Mouse (Mus musculus) megakaryocyte, embryonic 14.5 days (primary cell): ENCODE measurements around the gene Gm42517. TPM values are rescaled to one million over a fixed set of nuclear protein-coding genes. Genes with fewer than 3 reads are reported as not detected.

Experiments used
- H3K27me3 ChIP-seq: replicated peaks from 2 replicates; pipeline ENCODE3; 2012; ENCODE audit warnings: inconsistent platforms
- H3K36me3 ChIP-seq: replicated peaks from 2 replicates; pipeline ENCODE3; 2012; ENCODE audit warnings: low read length, inconsistent platforms, mixed read lengths
- H3K4me1 ChIP-seq: 2 replicates; pipeline ENCODE4 v1.6.1; 2012; ENCODE audit warnings: inconsistent platforms
- H3K4me3 ChIP-seq: replicated peaks from 2 replicates; pipeline ENCODE3; 2012; ENCODE audit warnings: moderate library complexity, mild to moderate bottlenecking, inconsistent platforms
- H3K9me3 ChIP-seq: 2 replicates; pipeline ENCODE4 v1.6.1; 2012; ENCODE audit warnings: inconsistent platforms
- FLI1 ChIP-seq: IDR thresholded peaks from 2 replicates; pipeline ENCODE4 v1.6.1; 2012; ENCODE audit warnings: low read length, inconsistent platforms, mixed read lengths
- GATA1 ChIP-seq: IDR thresholded peaks from 3 replicates; pipeline ENCODE4 v1.6.1; 2012; ENCODE audit warnings: mixed read lengths, low read length, inconsistent platforms, borderline replicate concordance
- polyA plus RNA-seq: library from polyadenylated mRNA; stranded (reverse); fragments of >175 nt; gene quantifications from 2 replicates; pipeline ENCODE4 v1.2.3, GENCODE M21; 2012; ENCODE audit warnings: low replicate concordance; ENCODE audit not compliant: insufficient read depth

Gm42517 gene
- polyA plus RNA-seq, 1 experiment = 101 TPM

DNA sequence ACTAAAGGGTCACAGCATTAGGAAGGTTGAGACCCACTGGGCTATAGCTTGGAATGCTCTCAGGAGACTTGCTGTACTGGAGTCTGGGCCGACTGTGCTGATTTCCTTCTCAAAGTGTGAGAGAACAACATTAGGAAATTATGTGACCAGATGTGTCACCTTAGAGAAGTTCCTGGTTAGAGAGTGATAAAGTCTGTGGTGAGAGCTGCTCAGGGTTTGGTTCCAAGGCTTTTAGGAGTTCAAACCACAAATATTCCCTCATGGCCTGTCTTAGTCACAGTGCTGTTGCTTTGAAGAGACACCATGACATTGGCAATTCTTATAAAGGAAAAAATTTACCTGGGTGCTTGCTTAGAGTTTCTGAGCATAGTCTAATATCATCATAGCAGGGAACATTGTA, 8.3 kb upstream of the Gm42517 start:
- Histone ChIP-seq H3K27me3 (peaks cover 8% of the 10 kb centered on the region), H3K4me3 (no peak overlapping the region), H3K9me3 (peaks cover 13% of the 10 kb centered on the region; the same call in 1 of the 2 replicates), H3K4me1 (peaks cover 85% of the 10 kb centered on the region), H3K36me3 (peaks cover 53% of the 10 kb centered on the region)
- TF ChIP-seq GATA1 (no peak), FLI1 (no peak)

DNA sequence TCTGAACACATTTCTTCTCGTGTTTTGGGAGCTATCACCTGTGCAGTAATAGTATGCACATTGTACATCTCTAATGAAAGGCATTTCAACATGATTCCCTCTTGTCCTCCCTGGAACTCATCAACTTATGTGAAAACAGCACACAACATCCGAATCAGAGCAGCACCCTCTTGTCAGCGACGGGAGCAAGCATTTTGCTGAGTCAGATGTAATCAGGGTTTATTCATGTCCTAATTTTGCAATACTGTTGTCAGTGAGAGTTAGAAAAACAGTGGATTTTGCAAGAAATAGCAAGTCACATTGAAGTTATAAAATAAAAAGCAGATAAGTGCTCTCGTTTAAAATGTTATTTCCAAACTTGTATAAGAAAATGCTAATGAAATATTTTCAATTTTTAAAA, 6.4 kb upstream of the Gm42517 start:
- no peak overlapping the region for H3K4me3 ChIP-seq
- peaks cover 87% of the 10 kb centered on the region for H3K4me1 ChIP-seq
- H3K36me3 ChIP-seq = peaks cover 44% of the 10 kb centered on the region
- TF ChIP-seq FLI1 = no peak
- TF ChIP-seq GATA1 = no peak
- H3K9me3 ChIP-seq = 0 out of 2 replicates have a peak, but pooled peaks cover 3% of the 10 kb centered on the region
- peaks cover 18% of the 10 kb centered on the region for H3K27me3 ChIP-seq

DNA sequence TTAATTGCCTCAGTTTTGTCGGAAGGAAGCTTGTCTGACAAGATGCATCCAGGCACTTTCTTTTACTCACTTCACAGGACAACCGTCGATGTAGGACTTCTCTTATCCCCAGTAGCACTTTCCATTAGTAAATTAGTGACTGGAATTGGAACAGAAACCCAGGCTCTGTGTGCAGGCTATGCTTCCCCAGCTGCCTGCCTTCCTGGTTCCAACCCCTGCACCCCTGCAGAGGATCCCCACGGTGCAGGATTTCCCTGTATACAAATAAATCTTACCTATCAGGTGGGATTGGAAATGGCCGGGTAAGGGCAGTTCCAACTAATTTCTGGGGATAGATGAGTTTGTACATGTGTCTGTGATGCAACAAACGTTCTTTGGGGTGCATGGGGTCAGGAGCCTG, 2.2 kb upstream of the Gm42517 start:
- no peaks in the 10 kb centered on the region for H3K9me3 ChIP-seq
- no peak for TF ChIP-seq FLI1
- H3K36me3 ChIP-seq = peaks cover 24% of the 10 kb centered on the region
- peak overlapping the region; percentile 94 for H3K4me3 ChIP-seq
- peaks cover 85% of the 10 kb centered on the region for H3K4me1 ChIP-seq
- peaks cover 56% of the 10 kb centered on the region for H3K27me3 ChIP-seq

DNA sequence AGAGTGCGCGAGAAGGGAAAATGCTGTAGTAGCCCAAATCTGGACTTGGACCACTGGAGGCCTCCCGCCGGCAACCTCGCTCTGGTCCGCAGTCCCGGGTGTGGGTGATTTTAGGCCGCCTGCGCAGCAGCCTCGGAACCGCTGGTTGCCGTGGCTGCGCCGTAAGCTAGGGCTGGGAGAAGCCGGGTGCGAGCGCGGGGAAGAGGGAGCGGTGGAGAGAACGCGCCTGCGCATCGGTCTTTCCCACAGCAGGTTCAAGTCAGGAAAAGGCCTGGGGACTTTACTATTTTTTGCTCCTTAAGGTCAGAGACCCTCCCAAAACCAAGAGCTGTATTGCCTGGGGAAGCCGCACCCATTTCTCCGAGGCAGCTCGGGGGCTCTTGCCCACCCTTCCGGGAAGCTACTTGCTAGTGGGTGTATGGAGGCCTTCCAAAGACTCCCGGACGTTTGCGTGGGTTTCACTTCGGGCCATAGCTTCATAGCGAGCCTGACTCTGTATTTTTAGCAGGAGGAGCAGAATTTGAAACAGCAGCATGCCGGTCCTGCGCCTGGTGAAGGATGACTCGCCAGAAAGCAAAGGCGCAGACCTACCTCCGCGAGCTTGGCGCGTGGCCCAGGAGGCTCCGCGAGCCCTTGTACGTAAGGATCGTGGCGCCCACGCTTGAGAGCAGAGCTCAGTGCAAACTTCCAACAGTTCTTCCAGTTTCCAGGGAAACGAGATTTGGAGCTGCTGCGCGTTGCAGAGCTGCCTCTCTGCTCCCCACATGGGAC, 1.3 kb upstream of the Gm42517 start:
- peaks cover 65% of the 10 kb centered on the region for H3K27me3 ChIP-seq
- H3K4me1 ChIP-seq = peaks cover 86% of the 10 kb centered on the region
- no peaks in the 10 kb centered on the region for H3K9me3 ChIP-seq
- H3K36me3 ChIP-seq = peaks cover 24% of the 10 kb centered on the region
- TF ChIP-seq FLI1 = no peak
- no peak for TF ChIP-seq GATA1
- peak overlapping the region; percentile 94 for H3K4me3 ChIP-seq

DNA sequence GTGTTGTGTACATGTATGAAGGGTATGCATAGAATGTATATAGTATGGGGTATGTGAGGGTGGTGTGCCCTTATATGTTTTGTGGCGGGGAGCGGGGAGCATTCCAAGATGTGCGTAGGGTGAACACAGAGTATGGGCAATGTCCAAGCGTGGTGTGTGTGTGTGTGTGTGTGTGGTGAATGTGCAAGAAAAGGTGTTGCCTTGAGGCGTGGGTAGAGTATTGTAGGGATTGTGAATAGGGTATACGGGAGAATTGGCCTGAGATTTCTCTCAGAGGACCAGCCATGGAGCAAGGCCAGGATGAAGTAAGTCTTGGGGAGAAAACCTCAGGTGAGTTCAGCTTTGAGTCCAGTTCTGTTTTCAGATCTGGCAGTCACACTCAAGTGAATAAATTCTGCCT, 724 bp upstream of the Gm42517 start:
- H3K9me3 ChIP-seq = no peaks in the 10 kb centered on the region
- H3K27me3 ChIP-seq = peaks cover 70% of the 10 kb centered on the region
- peak overlapping the region; percentile 94 for H3K4me3 ChIP-seq
- peaks cover 84% of the 10 kb centered on the region for H3K4me1 ChIP-seq
- peaks cover 21% of the 10 kb centered on the region for H3K36me3 ChIP-seq
- TF ChIP-seq FLI1 (no peak), GATA1 (no peak)

DNA sequence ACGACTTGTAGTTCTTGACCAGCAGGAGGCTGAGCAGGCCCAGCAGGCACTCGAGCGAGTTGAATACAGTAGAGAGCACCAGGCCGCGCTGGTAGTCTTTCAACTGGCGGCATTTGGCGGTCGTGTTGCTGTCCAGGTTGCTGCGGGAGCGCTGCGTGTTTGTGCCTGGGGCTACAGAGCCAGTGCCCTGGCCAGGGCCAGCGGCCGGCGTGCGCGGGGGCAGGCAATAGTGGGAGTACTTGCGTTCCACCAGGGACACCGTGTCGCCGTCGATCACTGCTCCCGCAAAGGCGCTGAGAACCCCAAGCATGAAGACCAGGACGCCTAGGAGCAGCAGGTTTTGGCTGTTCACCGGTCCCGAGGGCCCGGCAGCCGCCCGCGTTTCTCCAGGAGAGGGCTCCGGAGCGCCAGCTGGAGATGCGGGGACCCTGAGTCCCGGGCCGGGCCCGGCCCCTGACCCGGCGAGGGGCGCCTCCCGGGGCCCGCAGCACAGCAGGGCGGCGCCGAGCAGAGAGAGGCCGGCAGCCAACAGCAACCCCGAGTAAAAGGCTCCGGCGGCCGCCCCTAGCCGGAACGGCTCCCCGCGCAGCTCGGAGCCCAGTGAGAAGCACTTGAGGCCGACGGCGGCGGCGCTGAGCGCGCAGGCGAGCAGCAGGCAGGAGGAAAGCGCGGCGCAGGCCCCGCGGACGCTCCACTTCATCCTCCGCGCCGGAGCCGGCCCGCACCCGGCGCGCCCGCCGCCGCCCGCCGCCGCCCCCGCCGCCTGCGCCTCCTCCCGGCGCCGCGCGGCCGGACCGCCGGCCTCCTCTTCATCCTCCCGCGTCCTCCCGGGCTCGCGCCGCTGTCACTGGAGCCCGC, 509 bp downstream of the Gm42517 start:
- TF ChIP-seq GATA1 = no peak
- TF ChIP-seq FLI1 = no peak
- H3K4me3 ChIP-seq = peak overlapping the region; percentile 94
- peaks cover 75% of the 10 kb centered on the region for H3K27me3 ChIP-seq
- no peaks in the 10 kb centered on the region for H3K9me3 ChIP-seq
- H3K4me1 ChIP-seq = peaks cover 86% of the 10 kb centered on the region
- peaks cover 14% of the 10 kb centered on the region for H3K36me3 ChIP-seq

DNA sequence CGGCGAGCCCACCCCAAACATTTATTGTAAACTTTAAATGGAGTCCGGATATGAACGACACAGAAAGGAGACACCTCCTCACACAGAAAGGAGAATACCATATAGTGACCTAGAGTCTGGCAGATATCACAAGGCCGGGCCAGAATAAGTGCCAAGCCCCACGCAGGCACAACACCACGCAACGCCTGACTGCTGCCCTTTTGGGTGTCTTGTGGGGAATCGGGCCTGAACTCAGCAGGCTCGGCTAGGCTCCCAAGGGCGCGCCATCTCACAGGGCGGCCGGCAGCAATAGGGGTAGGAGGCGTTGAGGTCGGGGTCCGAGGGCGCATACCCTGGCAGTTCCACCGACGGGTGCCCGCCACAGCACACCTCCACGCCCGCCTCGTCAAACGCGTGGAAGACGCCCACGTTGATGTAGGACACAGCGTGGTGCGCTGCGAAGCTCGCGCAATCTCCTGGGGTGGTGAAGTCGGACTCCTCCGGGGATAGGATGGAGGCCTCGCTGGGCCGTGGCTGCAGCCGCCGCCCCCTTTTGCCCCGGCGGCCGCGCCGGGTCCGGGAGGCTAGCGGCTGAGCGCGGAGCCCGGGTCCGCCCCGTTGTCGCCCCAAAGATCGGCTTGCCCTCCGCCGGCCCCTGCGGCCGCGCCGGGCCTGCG, 1.3 kb downstream of the Gm42517 start:
- H3K4me3 ChIP-seq = peak overlapping the region; percentile 94
- H3K27me3 ChIP-seq = peaks cover 73% of the 10 kb centered on the region
- peaks cover 86% of the 10 kb centered on the region for H3K4me1 ChIP-seq
- H3K9me3 ChIP-seq = no peaks in the 10 kb centered on the region
- TF ChIP-seq GATA1 (no peak), FLI1 (no peak)
- H3K36me3 ChIP-seq = peaks cover 6% of the 10 kb centered on the region

DNA sequence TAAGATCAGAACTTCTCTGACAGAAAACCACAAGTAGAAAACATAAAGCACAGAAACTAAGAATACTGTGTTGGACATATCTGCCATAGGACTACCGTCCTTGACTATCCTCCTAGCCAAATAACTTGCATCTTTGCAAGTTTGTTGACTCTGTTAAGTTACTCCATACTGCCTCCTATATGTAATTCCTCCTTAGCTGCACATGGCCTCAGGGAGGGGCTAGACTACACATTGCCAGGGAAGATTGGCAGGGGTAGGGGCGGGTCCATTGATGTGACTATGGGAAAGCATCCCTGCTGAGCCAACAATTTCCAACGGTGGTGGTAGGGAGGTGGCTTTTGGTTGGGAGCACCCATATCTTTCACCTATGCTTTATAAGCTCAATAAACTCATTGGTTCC, 5.4 kb downstream of the Gm42517 start:
- Histone ChIP-seq H3K9me3 (peaks cover 4% of the 10 kb centered on the region; the same call in 1 of the 2 replicates), H3K27me3 (peaks cover 40% of the 10 kb centered on the region), H3K4me1 (peaks cover 83% of the 10 kb centered on the region), H3K36me3 (peaks cover 5% of the 10 kb centered on the region), H3K4me3 (no peak overlapping the region)
- no peak for TF ChIP-seq FLI1
- TF ChIP-seq GATA1 = no peak

DNA sequence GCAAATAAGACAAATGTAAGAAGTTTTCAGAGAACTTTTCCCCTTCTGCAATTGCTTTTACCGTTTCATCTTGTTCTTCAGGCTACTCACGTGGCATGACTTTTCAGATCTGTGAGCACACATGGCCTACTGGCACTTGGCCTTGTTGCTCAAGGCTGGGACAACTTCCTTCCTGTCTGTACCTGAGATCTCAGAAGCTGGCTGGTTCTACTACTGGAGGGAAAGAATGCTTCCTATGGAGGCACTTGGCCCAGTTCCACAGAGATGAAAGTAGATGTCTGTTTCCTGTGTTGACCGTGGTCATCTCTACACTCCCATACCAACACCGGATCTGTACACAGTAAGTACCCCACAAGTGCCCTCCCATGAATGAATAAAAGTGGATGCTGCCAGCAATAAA, 7.5 kb downstream of the Gm42517 start:
- H3K4me3 ChIP-seq = no peak overlapping the region
- H3K36me3 ChIP-seq = peaks cover 15% of the 10 kb centered on the region
- TF ChIP-seq GATA1 (no peak), FLI1 (no peak)
- H3K9me3 ChIP-seq = peaks cover 7% of the 10 kb centered on the region
- H3K27me3 ChIP-seq = peaks cover 21% of the 10 kb centered on the region
- peaks cover 74% of the 10 kb centered on the region for H3K4me1 ChIP-seq

DNA sequence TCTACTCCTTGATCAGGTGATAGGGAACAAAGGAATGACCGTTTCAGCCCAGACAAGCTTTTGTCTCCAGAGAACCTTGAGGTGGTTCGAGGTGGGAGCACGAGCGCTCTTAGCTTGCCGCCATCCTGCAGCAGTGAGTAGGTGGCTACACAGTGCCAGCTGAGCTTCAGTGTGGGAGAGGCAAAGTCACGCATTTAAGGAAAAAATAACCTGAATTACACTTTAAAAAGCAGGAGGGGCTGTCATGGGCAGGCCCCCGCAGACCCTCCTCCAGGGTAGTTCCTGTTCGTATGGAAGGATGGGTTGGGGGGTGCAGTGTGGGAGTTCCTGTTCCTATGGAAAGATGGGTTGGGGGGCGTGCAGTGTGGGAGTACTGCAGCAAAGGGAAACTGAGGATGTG, 8.2 kb downstream of the Gm42517 start:
- no peak overlapping the region for H3K4me3 ChIP-seq
- H3K4me1 ChIP-seq = peaks cover 67% of the 10 kb centered on the region
- peaks cover 14% of the 10 kb centered on the region for H3K27me3 ChIP-seq
- H3K36me3 ChIP-seq = peaks cover 16% of the 10 kb centered on the region
- peaks cover 13% of the 10 kb centered on the region for H3K9me3 ChIP-seq
- TF ChIP-seq FLI1 (no peak), GATA1 (no peak)
